In the genomic region with DNA sequence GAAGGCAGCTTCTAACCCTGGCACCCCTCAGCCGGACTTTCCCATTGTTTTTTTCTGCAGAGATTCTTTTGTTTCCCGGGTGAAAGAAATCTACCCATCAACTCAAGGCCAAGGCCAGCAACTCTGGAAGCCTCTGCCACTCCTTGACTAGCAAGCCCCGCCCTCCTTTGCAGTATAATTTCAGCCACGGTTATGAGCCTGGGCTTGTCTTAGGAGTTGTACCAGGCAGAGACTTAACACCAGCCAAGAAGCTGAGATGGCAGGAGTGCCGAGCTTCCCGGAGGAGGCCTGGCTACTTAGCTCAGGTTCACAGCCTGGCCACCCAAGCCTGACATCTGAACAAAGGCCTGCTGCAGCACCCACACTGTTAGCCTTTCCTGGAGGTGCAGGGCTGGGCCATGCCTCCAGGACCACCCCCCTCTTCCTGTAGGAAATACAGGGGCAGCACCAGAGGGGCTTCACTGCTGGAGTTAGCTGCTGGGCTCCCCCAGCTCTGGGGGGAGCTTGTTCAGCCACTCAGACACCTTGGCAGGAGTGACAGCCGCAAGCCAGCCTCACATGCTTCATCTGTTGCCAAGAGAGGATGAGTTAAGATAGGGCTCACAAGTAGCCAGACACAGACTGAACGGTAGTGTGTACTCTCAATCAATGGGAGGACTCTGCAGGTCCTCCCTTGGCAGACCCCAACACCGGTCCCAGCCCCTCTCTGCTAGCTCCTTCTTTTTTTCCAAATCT, we compare ENCODE assay signal across 14 mouse cellular contexts. TPM values are rescaled to one million over a fixed set of nuclear protein-coding genes. Genes with fewer than 3 reads are reported as not detected.
DNase-seq lines count a peak whose midpoint lies in the region; ATAC-seq and TF ChIP-seq lines count a peak whose summit lies in the region.
"Had no signal": no experiment of that assay in that cellular context is flagged by ENCODE, and none has a peak within 500 bp of the region (broad histone marks: within the 10 kb centered on the region; RNA-seq: fewer than 3 reads in every experiment).

No protein-coding gene starts in this region.

- no peaks in the 10 kb centered on the region for H3K27me3 ChIP-seq in heart, adult 2 months (ENCODE audit: control insufficient read depth, insufficient read depth, low read length)
- peaks cover 21% of the 10 kb centered on the region for H3K27me3 ChIP-seq in embryonic facial prominence, embryonic 10.5 days (replicated peaks; ENCODE audit: low read depth, poor library complexity, severe bottlenecking)
- H3K27me3 ChIP-seq in forebrain, embryonic 15.5 days, result no peaks in the 10 kb centered on the region
- peaks cover 11% of the 10 kb centered on the region for H3K27me3 ChIP-seq in midbrain, embryonic 13.5 days
- peaks cover 16% of the 10 kb centered on the region for H3K27me3 ChIP-seq in intestine, postnatal 0 days (replicated peaks; ENCODE audit: control insufficient read depth, insufficient read depth, low read length)

- no peak overlapping the region for H3K27ac ChIP-seq in heart, adult 2 months
- peak overlapping the region; percentile 72 for H3K27ac ChIP-seq in embryonic facial prominence, embryonic 10.5 days (replicated peaks)
- H3K27ac ChIP-seq in forebrain, embryonic 15.5 days (replicated peaks), result peak overlapping the region; percentile 100
- peak overlapping the region; percentile 100 for H3K27ac ChIP-seq in midbrain, embryonic 13.5 days
- no peak overlapping the region for H3K27ac ChIP-seq in intestine, postnatal 0 days (ENCODE audit: low read depth, low read length)

- H3K9me3 ChIP-seq in embryonic facial prominence, embryonic 10.5 days, result no peaks in the 10 kb centered on the region
- no peaks in the 10 kb centered on the region for H3K9me3 ChIP-seq in forebrain, embryonic 15.5 days
- H3K9me3 ChIP-seq in midbrain, embryonic 13.5 days, result no peaks in the 10 kb centered on the region
- no peaks in the 10 kb centered on the region for H3K9me3 ChIP-seq in intestine, postnatal 0 days (ENCODE audit: control insufficient read depth)
- H3K9me3 ChIP-seq: limb, embryonic 12.5 days; neural tube, embryonic 12.5 days had no signal

- no peak for ATAC-seq in forebrain, embryonic 15.5 days (replicated peaks)
- no peak for ATAC-seq in midbrain, embryonic 13.5 days
- ATAC-seq in intestine, postnatal 0 days, result no peak

- H3K79me2 ChIP-seq in heart, adult 2 months (replicated peaks; ENCODE audit: control insufficient read depth, insufficient read depth, low read length), result no peaks in the 10 kb centered on the region

- WGBS in heart, adult 2 months, result 49% methylated on average over 9 of the region's 9 CpGs
- WGBS in embryonic facial prominence, embryonic 10.5 days, result 67% methylated on average over 9 of the region's 9 CpGs
- 48% methylated on average over 9 of the region's 9 CpGs for WGBS in forebrain, embryonic 15.5 days
- WGBS in midbrain, embryonic 13.5 days, result 47% methylated on average over 9 of the region's 9 CpGs
- 44% methylated on average over 9 of the region's 9 CpGs for WGBS in intestine, postnatal 0 days

- intact Hi-C loops in heart, adult 2 months (cut with DNase I), result no loop called here
- intact Hi-C loops in heart, postnatal 14 days (cut with DNase I), result no loop called here

- DNase-seq in heart, adult 2 months, result peak in 1 of 2 experiments; percentile 23
- no peak for DNase-seq in heart, postnatal 14 days
- no peak for DNase-seq in embryonic facial prominence, embryonic 10.5 days (ENCODE audit: low spot score)
- no peak for DNase-seq in MN1 (ENCODE audit: low spot score)
- no peak for DNase-seq in spleen, postnatal 4 days (ENCODE audit: low spot score in 2 of 2)
- DNase-seq: adrenal gland, postnatal 25 days; lung, postnatal 10 days had no signal

- TF ChIP-seq CTCF in heart, adult 2 months (IDR thresholded peaks at IDR 0.05), result no peak
- no peak for TF ChIP-seq CTCF in intestine, postnatal 0 days (IDR thresholded peaks at IDR 0.05; ENCODE audit: low read depth)

- no peak for TF ChIP-seq POLR2A in heart, adult 2 months (IDR thresholded peaks at IDR 0.05; ENCODE audit: insufficient read depth, low read depth, low read length)

- H3K4me1 ChIP-seq in heart, adult 2 months (ENCODE audit: control insufficient read depth, insufficient read depth, low read length), result no peaks in the 10 kb centered on the region; the same call in 1 of the 2 replicates
- peaks cover 45% of the 10 kb centered on the region for H3K4me1 ChIP-seq in embryonic facial prominence, embryonic 10.5 days
- H3K4me1 ChIP-seq in forebrain, embryonic 15.5 days, result peaks cover 47% of the 10 kb centered on the region
- peaks cover 49% of the 10 kb centered on the region for H3K4me1 ChIP-seq in midbrain, embryonic 13.5 days (replicated peaks)
- no peaks in the 10 kb centered on the region for H3K4me1 ChIP-seq in intestine, postnatal 0 days (replicated peaks; ENCODE audit: control insufficient read depth, insufficient read depth, low read length)

- no peak overlapping the region for H3K9ac ChIP-seq in heart, adult 2 months (ENCODE audit: low read depth, low read length)
- no peak overlapping the region for H3K9ac ChIP-seq in forebrain, embryonic 15.5 days (replicated peaks)
- 0 out of 2 replicates have a peak overlapping the region, but pooled peaks have one; percentile 28 for H3K9ac ChIP-seq in midbrain, embryonic 13.5 days (replicated peaks)
- no peak overlapping the region for H3K9ac ChIP-seq in intestine, postnatal 0 days (ENCODE audit: low read depth, low read length)
- H3K9ac ChIP-seq: limb, embryonic 12.5 days; neural tube, embryonic 12.5 days had no signal

- 0 out of 2 replicates have a peak, but pooled peaks have one; percentile 15 for TF ChIP-seq EP300 in heart, adult 2 months (IDR thresholded peaks at IDR 0.05; ENCODE audit: insufficient read depth, low read depth, low read length)

- H3K36me3 ChIP-seq in heart, adult 2 months (ENCODE audit: control insufficient read depth, insufficient read depth, low read length), result no peaks in the 10 kb centered on the region
- peaks cover 11% of the 10 kb centered on the region; the same call in 1 of the 2 replicates for H3K36me3 ChIP-seq in embryonic facial prominence, embryonic 10.5 days (replicated peaks)
- H3K36me3 ChIP-seq in forebrain, embryonic 15.5 days, result no peaks in the 10 kb centered on the region
- peaks cover 6% of the 10 kb centered on the region for H3K36me3 ChIP-seq in midbrain, embryonic 13.5 days
- H3K36me3 ChIP-seq in intestine, postnatal 0 days (ENCODE audit: control insufficient read depth, insufficient read depth), result no peaks in the 10 kb centered on the region

- no peak overlapping the region for H3K4me3 ChIP-seq in heart, adult 2 months
- H3K4me3 ChIP-seq in embryonic facial prominence, embryonic 10.5 days, result no peak overlapping the region
- no peak overlapping the region for H3K4me3 ChIP-seq in forebrain, embryonic 15.5 days
- H3K4me3 ChIP-seq in midbrain, embryonic 13.5 days (replicated peaks), result no peak overlapping the region
- H3K4me3 ChIP-seq in intestine, postnatal 0 days (ENCODE audit: low read depth, low read length), result no peak overlapping the region
- H3K4me3 ChIP-seq: limb, embryonic 12.5 days; neural tube, embryonic 12.5 days had no signal

- H3K4me2 ChIP-seq in forebrain, embryonic 15.5 days (replicated peaks), result no peak overlapping the region
- H3K4me2 ChIP-seq in midbrain, embryonic 13.5 days (replicated peaks), result no peak overlapping the region
- H3K4me2 ChIP-seq in intestine, postnatal 0 days (replicated peaks; ENCODE audit: low read depth), result no peak overlapping the region
- H3K4me2 ChIP-seq: limb, embryonic 12.5 days; neural tube, embryonic 12.5 days had no signal

RNA-seq across cellular contexts. Expression of a gene that starts 41.6 kb away (rescaled TPM):
- total RNA-seq in heart, adult 2 months (2021), result under 1 TPM in 1 of 2 experiments, not detected in 1; 0.34 TPM
- 0.35 and 0.41 TPM in 2 replicates for polyA plus RNA-seq in heart, adult 2 months (2012; rRNA removed)
- not detected for total RNA-seq in heart, postnatal 14 days (2021)
- polyA plus RNA-seq in embryonic facial prominence, embryonic 10.5 days (2016; fragmentation: Nextera tagmentation; extraction: Ambion mirVana), result not detected in 2 replicates
- 0.24 TPM in 1 of 2 replicates, not detected in the other for polyA plus RNA-seq in forebrain, embryonic 15.5 days (2015; fragmentation: Nextera tagmentation; extraction: Ambion mirVana)
- polyA plus RNA-seq in midbrain, embryonic 13.5 days (2015; fragmentation: Nextera tagmentation; extraction: Ambion mirVana), result 0.22 TPM in 1 of 2 replicates, not detected in the other
- polyA plus RNA-seq in intestine, postnatal 0 days (2015; fragmentation: Nextera tagmentation; extraction: Ambion mirVana), result not detected in 2 replicates
- total RNA-seq: adrenal gland, postnatal 25 days; hematopoietic stem cell, adult 5-6 weeks; layer of hippocampus, adult 18-20 months had no signal
- polyA plus RNA-seq: limb, embryonic 12.5 days; neural tube, embryonic 12.5 days had no signal

Comparison
In these comparisons a context has a peak if more than half of its experiments do, and no peak if none do; other contexts are left out.
1. H3K27ac ChIP-seq: peak in embryonic facial prominence, embryonic 10.5 days (single experiment), forebrain, embryonic 15.5 days (single experiment) and midbrain, embryonic 13.5 days (single experiment); none in heart, adult 2 months (single experiment) and intestine, postnatal 0 days (single experiment).